Mouse (Mus musculus): ENCODE data around the gene Tmem30a. TPM values are rescaled to one million over a fixed set of nuclear protein-coding genes. Genes with fewer than 3 reads are reported as not detected.
A peak's percentile ranks its signal among the peaks of the same experiment; 100 is the strongest.

Tmem30a gene
- polyA plus RNA-seq, 1 experiment from 2014 or later = 54.5 TPM

DNA sequence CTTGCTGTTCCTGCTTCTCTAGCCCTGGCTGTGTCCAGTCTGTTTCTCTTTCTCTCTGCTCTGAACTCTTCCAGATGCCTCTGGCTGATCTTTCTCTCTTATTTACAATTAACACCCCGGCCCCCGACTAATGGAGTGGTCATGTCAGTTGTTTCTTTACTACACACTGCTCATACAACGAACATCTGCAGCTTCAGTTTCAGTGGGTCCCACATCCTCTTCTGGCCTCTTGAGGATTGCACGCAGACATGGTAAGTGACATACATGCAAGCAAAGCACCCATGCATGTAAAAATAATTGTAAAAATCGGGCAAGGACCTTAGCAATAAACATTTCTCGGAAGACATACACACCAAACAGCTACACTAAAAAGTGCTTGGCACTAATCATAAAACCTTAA, 57.7 kb downstream of the Tmem30a start:
- Histone ChIP-seq H3K4me2 (replicated peaks) (no peak overlapping the region), H3K27me3 (no peaks in the 10 kb centered on the region), H3K4me3 (no peak overlapping the region), H3K9ac (no peak overlapping the region), H3K4me1 (no peaks in the 10 kb centered on the region), H3K36me3 (no peaks in the 10 kb centered on the region), H3K9me3 (no peaks in the 10 kb centered on the region), H3K27ac (no peak overlapping the region)
- ATAC-seq (ENCODE audit: low FRiP score, low read depth) = no peak
- 78% methylated on average over 6 of the region's 6 CpGs for WGBS

DNA sequence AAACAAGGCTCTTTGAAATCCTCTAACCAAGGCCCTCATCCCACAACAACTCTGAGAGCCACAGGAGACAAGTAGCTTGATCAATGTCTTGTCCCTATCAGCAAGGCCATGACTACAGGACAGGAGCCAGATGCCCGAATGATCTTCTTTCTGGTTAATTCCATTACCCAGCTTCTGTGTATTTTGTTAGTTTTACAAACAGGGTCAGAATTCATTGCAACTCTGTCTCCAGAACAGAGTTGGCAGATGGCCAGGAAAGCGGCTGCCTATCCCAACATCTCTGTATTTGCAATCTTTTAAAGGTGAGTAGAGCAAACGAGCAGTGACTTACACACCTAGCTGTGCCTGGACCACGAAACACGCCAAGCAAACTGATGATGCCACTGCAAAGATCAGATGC, 63.0 kb downstream of the Tmem30a start:
- no peak overlapping the region for H3K9ac ChIP-seq
- no peak for ATAC-seq (ENCODE audit: low FRiP score, low read depth)
- no peak overlapping the region for H3K27ac ChIP-seq
- H3K4me2 ChIP-seq (replicated peaks) = no peak overlapping the region
- H3K4me3 ChIP-seq = no peak overlapping the region
- no peaks in the 10 kb centered on the region for H3K27me3 ChIP-seq
- H3K4me1 ChIP-seq = no peaks in the 10 kb centered on the region
- H3K36me3 ChIP-seq = no peaks in the 10 kb centered on the region
- 82% methylated on average over 5 of the region's 5 CpGs for WGBS
- no peaks in the 10 kb centered on the region for H3K9me3 ChIP-seq

DNA sequence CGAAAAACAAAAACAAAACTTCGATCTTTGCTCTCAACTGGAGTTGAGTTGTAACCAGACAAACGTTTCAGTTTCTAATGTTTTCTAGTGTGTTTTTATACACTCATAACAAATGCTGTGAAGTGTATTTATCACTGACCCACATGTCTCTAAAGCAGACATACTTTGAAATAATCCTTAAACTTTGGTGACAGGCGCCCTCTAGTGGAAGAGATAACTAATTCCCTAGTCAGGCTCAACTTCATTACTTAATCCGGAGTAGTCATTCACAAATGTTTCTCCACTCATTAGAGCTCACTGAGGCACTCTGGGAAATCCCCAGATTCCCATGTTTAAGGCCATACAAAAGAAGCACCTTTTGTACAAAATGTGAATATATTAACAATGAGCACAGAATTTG, 70.2 kb downstream of the Tmem30a start:
- WGBS = 34% methylated on average over 5 of the region's 5 CpGs

DNA sequence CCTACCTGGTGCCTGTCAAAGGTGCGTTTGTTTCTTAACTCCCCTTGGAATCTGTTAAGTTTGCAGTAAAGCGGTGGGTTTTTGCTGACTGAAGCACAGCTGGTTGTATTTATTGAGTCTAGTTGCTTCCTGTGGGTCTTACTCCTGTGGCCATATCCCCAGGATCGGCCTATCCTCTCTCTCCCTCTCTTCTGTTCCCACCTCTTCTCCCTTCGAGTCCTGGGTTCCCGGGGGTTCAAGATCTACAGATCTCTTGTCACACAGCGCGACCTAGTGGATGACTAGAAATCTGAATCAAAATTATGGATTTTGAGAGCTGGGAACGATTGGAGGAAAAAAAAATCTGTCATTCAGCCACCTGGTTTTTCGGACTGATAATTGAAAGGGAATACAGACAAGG, 72.3 kb downstream of the Tmem30a start:
- Histone ChIP-seq H3K36me3 (no peaks in the 10 kb centered on the region), H3K4me1 (peaks cover 20% of the 10 kb centered on the region), H3K9ac (peak overlapping the region; percentile 91; the same call in 1 of the 2 replicates), H3K4me2 (replicated peaks) (peak overlapping the region; percentile 79), H3K27ac (peak overlapping the region; percentile 95; the same call in 1 of the 2 replicates), H3K9me3 (peaks cover 6% of the 10 kb centered on the region; the same call in 1 of the 2 replicates), H3K4me3 (peak overlapping the region; percentile 74), H3K27me3 (peaks cover 8% of the 10 kb centered on the region; the same call in 1 of the 2 replicates)
- peak; percentile 33 for ATAC-seq (ENCODE audit: low FRiP score, low read depth)
- WGBS = 5% methylated on average over 9 of the region's 9 CpGs

More for the DNA sequence above, 70.2 kb downstream of the Tmem30a start:
- peaks cover 20% of the 10 kb centered on the region for H3K4me1 ChIP-seq
- ATAC-seq (ENCODE audit: low FRiP score, low read depth) = no peak
- no peak overlapping the region for H3K4me3 ChIP-seq
- H3K27ac ChIP-seq = no peak overlapping the region
- H3K9ac ChIP-seq = no peak overlapping the region
- peaks cover 8% of the 10 kb centered on the region; the same call in 1 of the 2 replicates for H3K27me3 ChIP-seq
- peaks cover 6% of the 10 kb centered on the region; the same call in 1 of the 2 replicates for H3K9me3 ChIP-seq
- no peaks in the 10 kb centered on the region for H3K36me3 ChIP-seq
- no peak overlapping the region for H3K4me2 ChIP-seq (replicated peaks)

DNA sequence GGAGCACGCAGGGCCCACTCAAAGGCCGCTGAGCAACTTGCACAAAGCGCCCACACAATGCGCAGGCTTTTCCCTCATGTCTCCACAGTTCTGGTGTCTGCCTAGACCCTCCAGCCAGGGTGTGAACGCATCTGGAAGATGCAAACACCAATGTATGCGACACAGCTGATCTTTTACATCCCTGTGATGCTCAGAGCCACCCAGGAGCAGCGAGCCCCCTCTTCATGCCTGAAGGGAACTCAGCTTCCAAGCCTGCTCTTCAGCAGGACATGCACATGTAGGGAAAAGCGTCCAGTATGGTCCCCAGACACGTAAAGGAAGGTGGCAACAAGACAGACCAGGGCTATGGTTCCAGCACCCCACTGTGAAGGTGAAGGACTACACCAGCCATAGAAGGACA, 73.2 kb downstream of the Tmem30a start:
- peak overlapping the region; percentile 79 for H3K4me2 ChIP-seq (replicated peaks)
- peaks cover 6% of the 10 kb centered on the region; the same call in 1 of the 2 replicates for H3K9me3 ChIP-seq
- H3K4me3 ChIP-seq = peak overlapping the region; percentile 74
- peak overlapping the region; percentile 91 for H3K9ac ChIP-seq
- no peaks in the 10 kb centered on the region for H3K36me3 ChIP-seq
- no peak for ATAC-seq (ENCODE audit: low FRiP score, low read depth)
- peak overlapping the region; percentile 95 for H3K27ac ChIP-seq
- peaks cover 26% of the 10 kb centered on the region for H3K4me1 ChIP-seq
- WGBS = 34% methylated on average over 9 of the region's 9 CpGs
- peaks cover 8% of the 10 kb centered on the region; the same call in 1 of the 2 replicates for H3K27me3 ChIP-seq

DNA sequence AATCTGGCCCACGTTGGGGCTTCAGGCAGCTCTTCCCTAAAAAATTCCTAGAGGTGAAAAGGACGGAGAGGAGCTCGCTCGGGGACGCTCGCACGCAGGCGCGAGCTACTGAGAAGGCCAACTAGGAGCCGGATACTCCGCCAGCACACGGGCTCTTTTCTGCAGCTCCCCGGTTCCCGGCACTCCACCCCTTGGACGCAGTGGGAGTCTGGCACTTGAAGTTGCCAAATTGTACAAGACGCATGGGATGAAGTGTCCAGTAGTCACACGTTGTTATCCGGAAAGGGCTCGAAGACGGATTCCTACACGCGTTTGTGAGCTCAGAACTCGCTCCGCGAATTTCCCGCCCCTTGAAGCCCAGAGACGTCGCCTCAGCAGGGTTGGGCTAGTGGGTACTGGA, 73.9 kb downstream of the Tmem30a start:
- H3K4me2 ChIP-seq (replicated peaks) = peak overlapping the region; percentile 79
- H3K27ac ChIP-seq = peak overlapping the region; percentile 95
- WGBS = under 1% methylated on average over 28 of the region's 28 CpGs
- H3K9ac ChIP-seq = peak overlapping the region; percentile 91
- H3K27me3 ChIP-seq = peaks cover 6% of the 10 kb centered on the region; the same call in 1 of the 2 replicates
- peaks cover 33% of the 10 kb centered on the region for H3K4me1 ChIP-seq
- peak overlapping the region; percentile 74 for H3K4me3 ChIP-seq
- H3K9me3 ChIP-seq = peaks cover 6% of the 10 kb centered on the region; the same call in 1 of the 2 replicates
- ATAC-seq (ENCODE audit: low FRiP score, low read depth) = no peak
- H3K36me3 ChIP-seq = no peaks in the 10 kb centered on the region

Other genes with a start within 250 kb of the Tmem30a start
- gene Col12a1, start 74.7 kb downstream of the Tmem30a start, polyA plus RNA-seq (2015; fragmentation: Nextera tagmentation; extraction: Ambion mirVana) = 87.8 and 99.8 TPM in 2 replicates
- 622 and 629 TPM in 2 replicates for gene Cox7a2, start 33.6 kb downstream of the Tmem30a start, polyA plus RNA-seq (2015; fragmentation: Nextera tagmentation; extraction: Ambion mirVana)
- 4.1 and 4.4 TPM in 2 replicates for gene Filip1, start 219.3 kb upstream of the Tmem30a start, polyA plus RNA-seq (2015; fragmentation: Nextera tagmentation; extraction: Ambion mirVana)

Data from limb, embryonic 13.5 days (tissue).